Mouse (Mus musculus) liver, embryonic 14.5 days (tissue): Measurements from ENCODE around the gene Mrpl50.

ENCODE experiments used
- CTCF ChIP-seq: IDR thresholded peaks from 2 replicates; pipeline ENCODE4 v1.5.1; 2016; ENCODE audit warnings: antibody characterized with exemption, low read depth, control low read depth
- EP300 ChIP-seq: IDR thresholded peaks from 2 replicates; pipeline ENCODE4 v1.6.1; 2016; ENCODE audit warnings: antibody characterized with exemption, low read depth

DNA sequence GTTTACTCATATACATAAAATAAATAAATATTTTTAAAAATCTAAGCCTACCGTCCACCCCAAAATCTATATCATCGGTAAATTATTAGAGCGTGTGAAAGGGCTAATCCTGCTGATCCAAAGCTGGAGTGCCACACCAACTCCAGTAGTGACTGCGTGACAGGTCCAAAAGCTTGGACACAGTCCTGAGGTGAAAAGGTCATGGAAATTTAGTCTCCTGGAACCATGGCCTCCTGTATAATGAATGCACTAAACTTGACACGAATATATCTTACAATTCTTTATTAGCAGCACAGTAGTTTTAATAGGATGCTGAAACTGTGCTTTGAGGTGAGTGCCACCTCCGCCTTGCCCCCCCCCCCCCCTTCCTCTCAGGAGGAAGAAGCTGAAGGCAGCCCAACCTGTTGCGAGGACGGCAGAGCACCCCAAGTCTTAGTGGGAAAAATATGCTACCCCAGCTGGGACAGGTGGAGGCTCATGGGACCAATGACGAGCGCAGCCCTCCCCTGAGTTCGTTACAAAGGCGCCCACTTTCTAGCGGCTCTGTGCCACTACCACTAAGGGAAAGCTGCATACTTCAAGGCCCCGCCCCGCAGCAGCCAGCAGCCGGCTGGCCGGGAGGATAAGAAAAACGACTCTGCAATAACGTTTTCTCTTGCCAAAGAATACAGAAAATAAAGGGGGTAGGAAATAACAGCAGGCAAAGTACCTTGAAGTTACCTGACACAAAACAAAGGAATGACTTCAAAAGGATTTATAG, 42.6 kb downstream of the Mrpl50 start:
- no peak for TF ChIP-seq CTCF
- peak; percentile 82 for TF ChIP-seq EP300
